Mouse (Mus musculus) T-helper 1 cell (primary cell): ENCODE data around the gene Rnf187.
"Not testable (repeated sequence)": the region's sequence is repeated elsewhere in the genome, so short reads cannot be mapped to it uniquely, and the experiment has no call there.

ENCODE experiments used
- in situ Hi-C: fragments of 300-600 bp; cut with MboI, MseI; formaldehyde crosslinking; loops from one replicate; pipeline ENCODE4 v1.15.1; 2025; ENCODE audit warnings: high pct_unique_total_duplicates

The Rnf187 gene

GRCm38 (mm10) chr11:58967346-58967745, 28.6 kb upstream of the Rnf187 start:
- in situ Hi-C loops, result no loop called here

- in situ Hi-C loops, result no loop called here
These were observed 26.5 kb upstream of the Rnf187 start for GRCm38 (mm10) chr11:58965001-58965760.

- in situ Hi-C loops, result no loop called here
These were observed 25.5 kb upstream of the Rnf187 start for GRCm38 (mm10) chr11:58964216-58964615.

DNA sequence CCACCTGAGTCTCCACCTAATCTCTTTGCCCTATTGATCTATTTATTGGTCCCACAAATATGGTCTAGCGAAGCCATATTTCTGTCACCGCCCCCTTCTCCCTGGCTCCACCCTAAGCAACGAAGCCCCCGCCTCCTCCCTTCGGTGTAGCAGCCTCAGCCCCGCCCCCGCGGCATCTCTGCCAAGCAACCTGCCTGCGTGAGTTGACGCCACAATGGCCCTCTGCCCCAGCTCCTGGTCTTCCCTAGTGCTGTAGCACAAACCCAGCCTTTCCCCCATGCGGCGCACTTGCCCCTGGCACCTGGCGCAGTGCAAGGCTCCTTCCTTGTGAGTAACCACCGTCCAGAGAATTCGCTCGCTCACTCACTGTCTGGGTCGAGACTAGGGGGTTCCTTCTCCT, 24.8 kb upstream of the Rnf187 start:
- in situ Hi-C loops, result no loop called here

DNA sequence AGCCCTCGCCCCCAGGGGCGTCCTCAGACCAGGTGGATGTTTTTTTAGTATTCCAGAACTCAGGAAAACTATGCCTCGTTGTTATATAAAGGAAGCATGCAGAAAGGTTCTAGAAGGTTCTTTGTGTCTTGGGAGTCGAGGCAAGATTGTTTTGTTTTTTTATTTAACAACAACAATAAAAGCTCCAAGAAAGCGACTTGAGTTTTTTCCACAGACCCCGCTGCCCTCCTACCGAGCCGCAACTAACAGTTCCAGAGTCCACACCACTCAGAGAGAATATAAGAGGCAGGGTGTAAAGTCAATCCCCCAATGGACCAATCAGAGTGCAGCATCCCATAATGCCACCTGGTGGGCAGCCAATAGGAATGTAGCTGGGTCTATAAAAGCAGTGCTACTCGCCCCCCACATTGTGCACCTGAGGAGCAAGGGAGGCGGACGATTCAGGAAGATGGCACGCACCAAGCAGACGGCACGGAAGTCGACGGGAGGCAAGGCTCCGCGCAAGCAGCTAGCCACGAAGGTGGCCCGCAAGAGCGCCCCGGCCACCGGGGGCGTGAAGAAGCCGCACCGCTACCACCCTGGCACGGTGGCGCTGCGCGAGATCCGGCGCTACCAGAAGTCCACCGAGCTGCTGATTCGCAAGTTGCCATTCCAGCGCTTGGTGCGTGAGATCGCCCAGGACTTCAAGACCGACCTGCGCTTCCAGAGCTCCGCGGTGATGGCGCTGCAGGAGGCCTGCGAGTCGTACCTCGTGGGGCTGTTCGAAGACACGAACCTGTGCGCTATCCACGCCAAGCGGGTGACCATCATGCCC, 22.9 kb upstream of the Rnf187 start:
- in situ Hi-C loops, result no loop called here

DNA sequence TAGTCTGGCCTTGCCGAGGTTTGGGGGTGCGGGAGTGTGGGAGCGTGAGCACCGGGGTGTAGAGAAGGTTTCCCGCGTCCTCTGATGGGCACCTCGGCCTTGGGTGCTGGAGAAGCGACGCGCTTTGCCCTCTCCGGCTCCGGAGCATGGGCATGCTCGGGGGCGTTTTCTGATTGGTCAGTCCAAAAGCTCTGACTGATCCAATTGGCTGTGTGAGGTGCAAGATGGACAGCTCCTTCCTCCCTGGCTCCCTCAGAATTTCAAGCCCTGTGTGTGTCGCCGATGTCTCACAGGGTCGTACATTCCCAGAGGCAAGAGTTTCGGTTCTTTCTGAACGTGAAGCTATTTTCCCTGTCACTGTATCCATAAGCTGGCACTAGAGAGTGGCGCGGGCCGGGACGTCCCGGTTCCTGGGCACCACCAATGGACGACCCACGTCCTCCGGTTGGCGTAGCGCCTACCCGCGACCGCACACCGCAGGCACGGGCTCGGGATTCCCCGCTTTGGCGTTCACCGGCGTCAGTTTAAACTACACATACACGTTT, 21.3 kb upstream of the Rnf187 start:
- in situ Hi-C loops, result no loop called here

- in situ Hi-C loops, result no loop called here
These were observed 20.6 kb upstream of the Rnf187 start for GRCm38 (mm10) chr11:58959186-58959825.

DNA sequence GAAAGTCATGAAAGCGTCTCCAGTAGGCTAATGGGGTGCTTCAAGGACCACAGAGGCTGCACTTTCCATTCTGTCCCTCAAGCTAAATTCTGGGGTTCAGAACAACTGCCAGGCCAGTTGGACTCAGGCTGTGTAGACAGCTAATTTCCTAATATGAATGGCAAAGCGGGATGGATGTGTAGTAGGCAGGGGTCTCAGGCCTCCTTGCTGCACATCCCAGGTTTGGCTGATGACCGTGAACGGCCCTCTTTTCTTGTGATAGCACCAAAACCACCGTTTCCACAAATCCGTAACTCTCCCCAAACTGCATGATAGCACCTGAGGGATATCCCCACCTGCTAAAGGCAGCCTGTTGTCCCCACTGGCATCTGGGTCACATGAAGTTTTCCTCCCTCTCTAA, 19.8 kb upstream of the Rnf187 start:
- in situ Hi-C loops, result no loop called here

- in situ Hi-C loops, result no loop called here
These were observed 18.7 kb upstream of the Rnf187 start for GRCm38 (mm10) chr11:58957226-58957914.

GRCm38 (mm10) chr11:58955868-58956257, 17.1 kb upstream of the Rnf187 start:
- in situ Hi-C loops, result no loop called here

GRCm38 (mm10) chr11:58955143-58955867, 16.6 kb upstream of the Rnf187 start:
- in situ Hi-C loops, result no loop called here

DNA sequence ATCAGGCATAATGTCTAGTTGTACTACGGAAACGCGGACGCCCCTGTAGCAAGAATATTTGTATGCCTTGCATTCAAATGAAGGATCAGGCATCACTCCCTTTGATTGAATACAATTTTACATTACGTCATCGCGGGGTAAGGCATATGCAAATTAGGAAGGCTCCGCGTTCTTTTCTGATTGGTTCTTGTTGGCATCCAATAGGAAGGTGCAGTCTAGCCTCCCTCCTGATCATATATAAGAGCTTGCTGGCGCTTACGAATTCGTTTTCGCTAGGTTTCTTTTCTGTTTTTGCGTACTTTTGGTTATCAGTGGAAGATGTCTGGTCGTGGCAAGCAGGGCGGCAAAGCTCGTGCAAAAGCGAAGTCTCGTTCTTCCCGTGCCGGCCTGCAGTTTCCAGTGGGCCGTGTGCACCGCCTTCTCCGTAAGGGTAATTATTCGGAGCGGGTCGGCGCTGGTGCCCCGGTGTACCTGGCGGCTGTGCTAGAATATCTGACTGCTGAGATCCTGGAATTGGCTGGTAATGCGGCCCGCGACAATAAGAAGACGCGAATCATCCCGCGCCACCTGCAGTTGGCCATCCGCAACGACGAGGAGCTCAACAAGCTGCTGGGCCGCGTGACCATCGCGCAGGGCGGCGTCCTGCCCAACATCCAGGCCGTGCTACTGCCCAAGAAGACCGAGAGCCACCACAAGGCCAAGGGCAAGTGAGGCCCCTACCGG, 15.9 kb upstream of the Rnf187 start, which contains the start of the genes Hist3h2a and Trim17:
Gene Hist3h2a, plus strand, starts transcription at position 266 of the 723 bp plus-strand sequence.
Gene Trim17, plus strand, starts transcription at position 266 of the 723 bp plus-strand sequence.
- in situ Hi-C loops, result no loop called here

- in situ Hi-C loops, result not testable (repeated sequence)
These were observed 15.4 kb upstream of the Rnf187 start for GRCm38 (mm10) chr11:58954170-58954419.

DNA sequence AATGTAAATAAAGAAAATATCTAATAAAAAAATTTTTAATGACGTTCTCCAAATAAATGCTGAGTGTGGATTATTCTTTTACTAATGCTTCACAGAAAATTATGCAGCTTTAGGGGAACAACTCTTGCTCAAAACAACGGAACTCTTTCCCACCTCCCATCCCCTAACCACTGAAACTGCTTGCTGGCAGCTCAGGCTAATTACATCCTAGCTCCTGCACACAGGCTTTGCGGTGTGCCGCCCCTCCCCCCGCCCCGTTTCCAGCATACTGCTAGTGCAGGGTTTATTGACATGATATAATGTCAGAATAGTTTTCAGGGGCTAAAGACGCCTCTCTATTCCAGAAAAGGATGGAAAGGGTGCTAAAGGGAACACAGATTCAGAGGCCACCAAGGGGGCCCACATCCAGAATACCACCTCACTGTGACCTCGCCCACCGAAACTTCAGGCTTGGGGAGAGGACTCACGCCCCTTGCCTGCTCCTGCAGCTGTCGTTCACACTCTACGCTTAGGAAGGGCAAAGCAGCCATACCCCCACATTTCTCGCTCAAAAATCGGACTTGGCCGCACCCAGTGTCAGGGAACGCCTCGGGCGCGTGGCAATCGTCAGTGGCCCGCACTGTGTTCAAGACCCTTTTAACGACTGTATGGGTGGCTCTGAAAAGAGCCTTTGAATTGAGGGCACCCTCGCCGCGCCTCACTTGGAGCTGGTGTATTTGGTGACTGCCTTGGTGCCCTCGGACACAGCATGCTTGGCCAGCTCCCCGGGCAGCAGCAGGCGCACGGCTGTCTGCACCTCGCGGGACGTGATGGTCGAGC, 14.8 kb upstream of the Rnf187 start:
- in situ Hi-C loops, result no loop called here

DNA sequence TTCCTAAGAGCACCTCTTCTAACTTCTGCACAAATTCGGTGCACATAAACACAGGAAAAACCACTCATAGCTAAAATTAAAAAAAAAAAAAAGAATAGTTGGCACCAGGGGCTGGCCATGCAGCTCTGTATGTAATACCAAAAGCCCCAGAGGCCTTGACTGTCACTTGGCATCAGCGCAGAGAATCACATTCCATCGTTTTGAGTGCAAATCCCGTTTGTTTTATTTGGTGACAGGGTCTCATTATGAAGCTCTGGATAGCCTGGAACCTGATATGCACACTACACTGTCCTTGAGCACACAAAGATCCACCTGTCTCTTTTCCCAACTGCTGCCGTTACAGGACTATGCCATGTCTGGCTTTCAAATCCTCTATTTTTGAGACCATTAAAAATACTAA, 12.5 kb upstream of the Rnf187 start:
- in situ Hi-C loops, result no loop called here

GRCm38 (mm10) chr11:58949480-58950431, 11.0 kb upstream of the Rnf187 start:
- in situ Hi-C loops, result no loop called here

DNA sequence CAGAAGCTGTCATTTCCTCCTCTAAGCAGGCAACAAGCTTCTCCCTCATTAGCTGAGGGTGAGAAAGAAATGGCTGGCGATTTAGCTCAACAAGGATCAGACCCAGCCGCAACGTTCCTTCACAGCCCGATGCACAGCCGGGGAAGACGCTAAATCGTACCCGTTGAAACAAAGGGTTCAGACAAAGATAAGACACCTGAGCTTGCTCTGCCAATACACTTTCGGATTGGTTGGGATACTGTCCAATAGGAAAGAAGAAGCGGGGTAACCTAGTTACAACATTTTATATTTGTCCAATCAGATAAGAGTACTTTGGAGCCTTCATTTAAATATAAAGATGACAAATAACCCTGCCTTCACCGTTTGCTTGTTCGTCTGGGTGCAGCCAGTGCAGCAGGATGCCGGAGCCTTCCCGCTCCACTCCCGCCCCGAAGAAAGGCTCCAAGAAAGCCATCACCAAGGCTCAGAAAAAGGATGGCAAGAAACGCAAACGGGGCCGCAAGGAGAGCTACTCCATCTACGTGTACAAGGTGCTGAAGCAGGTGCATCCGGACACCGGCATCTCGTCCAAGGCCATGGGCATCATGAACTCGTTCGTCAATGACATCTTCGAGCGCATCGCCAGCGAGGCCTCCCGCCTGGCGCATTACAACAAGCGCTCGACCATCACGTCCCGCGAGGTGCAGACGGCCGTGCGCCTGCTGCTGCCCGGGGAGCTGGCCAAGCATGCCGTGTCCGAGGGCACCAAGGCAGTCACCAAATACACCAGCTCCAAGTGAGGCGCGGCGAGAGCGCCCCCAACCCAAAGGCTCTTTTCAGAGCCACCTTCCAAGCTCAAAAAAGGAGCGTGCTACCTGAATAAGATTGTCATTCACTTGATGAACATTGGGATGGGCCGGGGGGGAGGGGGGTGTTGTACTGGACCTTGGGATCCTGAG, 10.1 kb upstream of the Rnf187 start, which contains the start of gene Hist3h2ba:
Gene Hist3h2ba, plus strand, starts transcription at position 379 of the 938 bp plus-strand sequence.
- in situ Hi-C loops, result no loop called here
